Mouse (Mus musculus): ENCODE results near the gene Ppm1f. TPM values are rescaled to one million over a fixed set of nuclear protein-coding genes. Genes with fewer than 3 reads are reported as not detected.
"Not testable (repeated sequence)": the region's sequence is repeated elsewhere in the genome, so short reads cannot be mapped to it uniquely, and the experiment has no call there.

Ppm1f gene
- total RNA-seq (2014; fragmentation: Nextera tagmentation) (5.5 and 10.9 TPM in 2 replicates), total RNA-seq (2017) (10.5 and 12.3 TPM in 2 replicates), polyA plus RNA-seq (2012) (5.3 and 6.3 TPM in 2 replicates)

- no peak for TF ChIP-seq GATA1 (IDR thresholded peaks at IDR 0.05; ENCODE audit: borderline replicate concordance, low read length)
- TF ChIP-seq CTCF (IDR thresholded peaks at IDR 0.05; ENCODE audit: low read depth, low read length), result peak; percentile 79
- ATAC-seq (ENCODE audit: extremely low read depth, insufficient number of reproducible peaks, low FRiP score, poor library complexity, severe bottlenecking) (peak; percentile 75), DNase-seq (ENCODE audit: low spot score) (peak; percentile 93)
- Histone ChIP-seq H3K36me3 (replicated peaks) (peaks cover 58% of the 10 kb centered on the region), H3K27me3 (ENCODE audit: insufficient read depth, low read length) (no peaks in the 10 kb centered on the region), H3K9me3 (replicated peaks) (no peaks in the 10 kb centered on the region), H3K4me1 (ENCODE audit: insufficient read depth, low read depth, low read length) (peaks cover 31% of the 10 kb centered on the region), H3K4me3 (ENCODE audit: low read depth, low read length) (peak within 1 kb of the TSS; percentile 74)
Measured at GRCm38 (mm10) chr16:16896382-16897055, at the start of gene Ppm1f. Gene Ppm1f, plus strand, starts transcription at chr16:16896469.

DNA sequence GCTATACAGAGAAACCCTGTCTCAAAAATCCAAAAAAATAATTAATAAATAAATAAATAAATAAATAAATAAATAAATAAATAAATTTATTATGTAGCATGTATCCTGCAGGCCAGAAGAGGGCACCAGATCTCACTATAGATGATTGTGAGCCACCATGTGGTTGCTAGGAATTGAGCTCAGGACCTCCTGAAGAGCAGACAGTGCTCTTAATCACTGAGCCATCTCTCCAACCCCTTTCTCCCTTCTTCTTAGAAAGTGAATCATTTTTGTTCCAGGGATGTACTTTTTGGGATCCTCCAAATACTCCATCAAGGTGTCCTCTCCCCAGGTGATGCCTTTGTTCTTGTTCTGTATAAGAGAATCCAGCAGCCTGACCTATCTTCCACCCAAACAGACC is 47.1 kb upstream of the Ppm1f start:
- Histone ChIP-seq H3K36me3 (replicated peaks) (no peaks in the 10 kb centered on the region), H3K27me3 (ENCODE audit: insufficient read depth, low read length) (peaks cover 10% of the 10 kb centered on the region), H3K4me1 (ENCODE audit: insufficient read depth, low read depth, low read length) (no peaks in the 10 kb centered on the region), H3K4me3 (ENCODE audit: low read depth, low read length) (no peak overlapping the region), H3K9me3 (replicated peaks) (no peaks in the 10 kb centered on the region)
- no peak for ATAC-seq (ENCODE audit: extremely low read depth, insufficient number of reproducible peaks, low FRiP score, poor library complexity, severe bottlenecking)
- no peak for DNase-seq (ENCODE audit: low spot score)
- TF ChIP-seq GATA1 (IDR thresholded peaks at IDR 0.05; ENCODE audit: borderline replicate concordance, low read length), result no peak
- no peak for TF ChIP-seq POLR2AphosphoS5 (IDR thresholded peaks at IDR 0.05; ENCODE audit: insufficient replicate concordance, low read depth, low read length)
- TF ChIP-seq TAL1 (conservative IDR thresholded peaks at IDR 0.05; ENCODE audit: low read depth, low read length), result no peak
- no peak for TF ChIP-seq GATA2 (IDR thresholded peaks at IDR 0.05; ENCODE audit: borderline replicate concordance, low read depth, low read length)
- no peak for TF ChIP-seq CTCF (IDR thresholded peaks at IDR 0.05; ENCODE audit: low read depth, low read length)

DNA sequence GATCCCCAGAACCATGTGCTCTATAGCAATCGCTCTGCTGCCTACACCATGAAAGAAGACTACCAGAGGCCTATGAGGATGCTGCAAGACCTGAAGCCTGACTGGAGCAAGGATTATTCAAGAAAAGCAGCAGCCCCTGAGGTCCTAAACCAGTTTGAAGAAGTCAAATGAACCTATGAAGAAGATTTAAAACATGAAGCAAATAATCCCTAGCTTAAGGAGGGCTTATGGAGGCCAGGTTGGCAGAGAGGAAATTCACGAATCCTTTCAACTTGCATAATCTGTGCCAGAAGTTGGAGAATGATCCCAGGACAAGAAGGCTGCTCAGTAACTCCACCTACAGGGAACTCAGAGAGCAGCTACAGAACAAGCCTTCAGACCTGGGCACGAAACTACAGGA is 43.9 kb upstream of the Ppm1f start:
- H3K4me3 ChIP-seq (ENCODE audit: low read depth, low read length), result no peak overlapping the region
- H3K4me1 ChIP-seq (ENCODE audit: insufficient read depth, low read depth, low read length), result no peaks in the 10 kb centered on the region
- peaks cover 16% of the 10 kb centered on the region for H3K27me3 ChIP-seq (ENCODE audit: insufficient read depth, low read length)
- no peak for TF ChIP-seq CTCF (IDR thresholded peaks at IDR 0.05; ENCODE audit: low read depth, low read length)
- TF ChIP-seq GATA1 (IDR thresholded peaks at IDR 0.05; ENCODE audit: borderline replicate concordance, low read length), result no peak
- no peaks in the 10 kb centered on the region for H3K9me3 ChIP-seq (replicated peaks)
- H3K36me3 ChIP-seq (replicated peaks), result no peaks in the 10 kb centered on the region
- DNase-seq (ENCODE audit: low spot score) (no peak), ATAC-seq (ENCODE audit: extremely low read depth, insufficient number of reproducible peaks, low FRiP score, poor library complexity, severe bottlenecking) (no peak)

GRCm38 (mm10) chr16:16854836-16855235 is 41.4 kb upstream of the Ppm1f start:
- H3K4me1 ChIP-seq (ENCODE audit: insufficient read depth, low read depth, low read length), result no peaks in the 10 kb centered on the region
- DNase-seq (ENCODE audit: low spot score) (no peak), ATAC-seq (ENCODE audit: extremely low read depth, insufficient number of reproducible peaks, low FRiP score, poor library complexity, severe bottlenecking) (no peak)

DNA sequence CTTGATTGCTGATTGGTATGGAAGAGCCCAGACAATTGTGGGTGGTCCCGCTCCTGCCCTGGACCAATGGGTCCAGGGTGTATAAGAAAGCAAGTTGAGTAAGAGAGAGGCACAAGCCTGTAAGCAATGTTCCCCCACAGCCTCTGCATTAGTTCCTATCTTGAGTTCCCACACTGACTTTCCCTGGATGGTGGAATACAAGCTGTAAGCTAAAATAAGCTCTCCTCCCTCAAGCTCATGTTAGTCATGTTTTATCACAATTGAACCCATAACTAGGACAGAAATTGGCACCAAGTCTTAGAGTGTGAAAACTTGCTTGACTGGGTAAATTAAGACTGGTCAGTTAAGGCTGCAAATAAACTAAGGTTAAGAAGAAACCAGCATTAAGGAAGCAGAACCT is 40.7 kb upstream of the Ppm1f start:
- no peak for TF ChIP-seq GATA2 (IDR thresholded peaks at IDR 0.05; ENCODE audit: borderline replicate concordance, low read depth, low read length)
- no peak for TF ChIP-seq POLR2AphosphoS5 (IDR thresholded peaks at IDR 0.05; ENCODE audit: insufficient replicate concordance, low read depth, low read length)
- no peak for TF ChIP-seq CTCF (IDR thresholded peaks at IDR 0.05; ENCODE audit: low read depth, low read length)
- TF ChIP-seq GATA1 (IDR thresholded peaks at IDR 0.05; ENCODE audit: borderline replicate concordance, low read length), result no peak
- no peak for TF ChIP-seq TAL1 (conservative IDR thresholded peaks at IDR 0.05; ENCODE audit: low read depth, low read length)
- Histone ChIP-seq H3K27me3 (ENCODE audit: insufficient read depth, low read length) (peaks cover 29% of the 10 kb centered on the region), H3K36me3 (replicated peaks) (no peaks in the 10 kb centered on the region), H3K9me3 (replicated peaks) (no peaks in the 10 kb centered on the region), H3K4me3 (ENCODE audit: low read depth, low read length) (no peak overlapping the region), H3K4me1 (ENCODE audit: insufficient read depth, low read depth, low read length) (no peaks in the 10 kb centered on the region)
- no peak for ATAC-seq (ENCODE audit: extremely low read depth, insufficient number of reproducible peaks, low FRiP score, poor library complexity, severe bottlenecking)
- no peak for DNase-seq (ENCODE audit: low spot score)

More at GRCm38 (mm10) chr16:16854836-16855235, 41.4 kb upstream of the Ppm1f start:
- Histone ChIP-seq H3K27me3 (ENCODE audit: insufficient read depth, low read length) (peaks cover 27% of the 10 kb centered on the region), H3K36me3 (replicated peaks) (no peaks in the 10 kb centered on the region), H3K9me3 (replicated peaks) (no peaks in the 10 kb centered on the region), H3K4me3 (ENCODE audit: low read depth, low read length) (no peak overlapping the region)
- TF ChIP-seq GATA1 (IDR thresholded peaks at IDR 0.05; ENCODE audit: borderline replicate concordance, low read length) (no peak), POLR2AphosphoS5 (IDR thresholded peaks at IDR 0.05; ENCODE audit: insufficient replicate concordance, low read depth, low read length) (no peak), GATA2 (IDR thresholded peaks at IDR 0.05; ENCODE audit: borderline replicate concordance, low read depth, low read length) (no peak), TAL1 (conservative IDR thresholded peaks at IDR 0.05; ENCODE audit: low read depth, low read length) (no peak), CTCF (IDR thresholded peaks at IDR 0.05; ENCODE audit: low read depth, low read length) (peak; percentile 41; the same call in 1 of the 2 replicates)

DNA sequence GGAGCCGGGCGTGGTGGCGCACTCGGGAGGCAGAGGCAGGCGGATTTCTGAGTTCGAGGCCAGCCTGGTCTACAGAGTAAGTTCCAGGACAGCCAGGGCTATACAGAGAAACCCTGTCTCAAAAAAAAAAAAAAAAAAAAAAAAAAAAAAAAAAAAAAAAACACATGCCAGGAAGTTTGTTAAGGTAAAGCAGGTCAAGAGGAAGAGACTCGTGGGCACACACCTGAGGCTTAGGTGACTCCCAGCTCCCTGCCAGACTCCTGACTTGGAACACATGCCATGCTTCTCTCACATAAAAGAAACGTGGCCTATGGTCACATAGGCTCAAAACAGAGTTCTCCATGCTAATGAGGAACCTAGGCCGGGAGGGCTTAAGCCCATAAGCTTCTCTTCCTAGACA is 40.2 kb upstream of the Ppm1f start:
- not testable (repeated sequence) for DNase-seq (ENCODE audit: low spot score); ATAC-seq (ENCODE audit: extremely low read depth, insufficient number of reproducible peaks, low FRiP score, poor library complexity, severe bottlenecking); H3K9me3 ChIP-seq (replicated peaks)

More for the DNA sequence above, 40.2 kb upstream of the Ppm1f start:
- not testable (repeated sequence) for H3K4me3 ChIP-seq (ENCODE audit: low read depth, low read length); H3K4me1 ChIP-seq (ENCODE audit: insufficient read depth, low read depth, low read length); H3K36me3 ChIP-seq (replicated peaks)
- H3K27me3 ChIP-seq (ENCODE audit: insufficient read depth, low read length), result peaks cover 34% of the 10 kb centered on the region

All from G1E (cell line).